Mouse (Mus musculus) stomach, postnatal 0 days (tissue): ENCODE results near the gene Ffar1.

Source experiments
- CTCF ChIP-seq: IDR thresholded peaks from 2 replicates; pipeline ENCODE4 v1.5.1; 2016; ENCODE audit warnings: antibody characterized with exemption, low read depth, mild to moderate bottlenecking, moderate library complexity
- EP300 ChIP-seq: optimal IDR thresholded peaks from 2 replicates; pipeline ENCODE3; 2016; ENCODE audit warnings: antibody characterized with exemption

- no peak for TF ChIP-seq CTCF
- no peak for TF ChIP-seq EP300
Observed at GRCm38 (mm10) chr7:30895217-30895616, 33.9 kb upstream of the Ffar1 start.
